Mouse (Mus musculus): Measurements from ENCODE around the gene Pdzrn4.

The Pdzrn4 gene

DNA sequence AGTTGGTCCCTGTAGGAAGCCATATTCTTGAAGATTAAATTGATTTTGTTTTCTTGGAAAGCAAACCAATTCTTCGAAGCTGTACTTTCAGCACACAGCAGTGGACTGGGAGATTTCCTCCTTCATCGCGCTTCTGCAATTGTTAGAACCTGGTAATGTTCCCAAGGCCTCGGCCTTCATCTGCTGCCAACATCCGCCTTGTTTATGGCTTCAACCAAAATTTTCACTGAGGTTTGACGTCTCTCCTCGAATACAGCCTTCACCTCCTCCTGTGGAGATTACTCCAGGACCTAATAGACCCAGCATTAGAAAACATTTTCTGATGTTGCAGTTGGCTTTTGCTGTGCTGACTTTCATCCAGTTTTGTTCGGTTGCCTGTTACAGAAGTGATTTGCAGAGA is 307.5 kb downstream of the Pdzrn4 start:
- DNase-seq (ENCODE audit: low read depth, low spot score) = peak; percentile 3

DNA sequence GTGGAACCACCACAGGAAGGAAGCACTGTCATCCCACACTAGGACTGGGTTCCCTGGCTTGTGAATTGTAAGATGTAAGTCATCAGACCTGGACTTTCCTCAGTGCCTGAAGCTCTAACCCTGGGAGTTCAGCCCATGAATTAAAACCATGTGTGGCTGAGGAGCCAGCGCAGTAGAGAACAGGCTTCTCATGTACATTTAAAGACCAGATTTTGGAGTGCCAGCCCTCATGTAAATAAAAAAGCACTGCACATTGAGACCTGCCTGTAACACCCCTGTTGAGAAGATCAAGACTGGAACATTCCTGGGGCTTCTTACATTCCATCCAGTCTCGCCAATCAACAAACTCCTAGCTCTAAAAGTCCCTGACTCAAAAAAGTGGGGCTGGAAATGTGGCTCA is 342.0 kb downstream of the Pdzrn4 start:
- DNase-seq (ENCODE audit: low read depth, low spot score) = no peak

DNA sequence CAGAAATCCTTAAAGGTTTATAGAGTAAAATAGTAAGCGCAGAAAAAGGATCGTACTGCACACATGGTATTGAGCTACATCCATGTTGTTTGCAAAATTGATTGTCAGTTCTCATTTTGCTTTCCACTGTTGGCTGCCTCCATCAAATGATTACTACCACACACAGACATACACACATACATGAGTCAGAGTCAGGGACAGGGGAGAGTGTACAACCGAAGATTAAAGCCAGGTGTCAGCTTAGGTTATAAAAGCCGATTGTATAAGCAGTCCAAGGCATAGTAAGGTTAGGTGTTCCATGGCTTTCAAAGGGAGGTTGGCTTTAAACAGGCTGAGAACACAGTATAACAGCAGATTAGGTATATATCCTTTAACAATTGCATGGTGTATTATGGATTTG is 343.2 kb downstream of the Pdzrn4 start:
- DNase-seq (ENCODE audit: low read depth, low spot score) = no peak

DNA sequence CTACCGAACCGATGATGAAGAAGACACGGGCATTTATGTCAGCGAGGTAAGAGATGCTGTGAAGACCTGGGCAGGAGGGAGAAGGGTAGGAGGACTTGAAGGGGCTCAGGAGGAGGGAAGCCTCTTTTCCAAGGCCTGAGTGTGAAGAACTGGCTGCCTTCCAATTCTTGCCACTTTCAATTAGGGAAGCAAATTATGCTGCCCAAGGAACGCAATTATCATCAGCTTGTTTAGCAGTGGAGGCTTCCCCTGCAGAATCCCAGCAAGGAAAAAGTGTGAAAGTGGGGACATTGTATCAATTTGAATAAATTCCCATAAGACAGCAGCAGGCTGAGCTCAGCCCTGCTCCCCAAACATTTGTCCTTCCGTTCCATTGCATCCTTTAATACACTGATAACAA is 346.9 kb downstream of the Pdzrn4 start:
- DNase-seq (ENCODE audit: low read depth, low spot score) = no peak

DNA sequence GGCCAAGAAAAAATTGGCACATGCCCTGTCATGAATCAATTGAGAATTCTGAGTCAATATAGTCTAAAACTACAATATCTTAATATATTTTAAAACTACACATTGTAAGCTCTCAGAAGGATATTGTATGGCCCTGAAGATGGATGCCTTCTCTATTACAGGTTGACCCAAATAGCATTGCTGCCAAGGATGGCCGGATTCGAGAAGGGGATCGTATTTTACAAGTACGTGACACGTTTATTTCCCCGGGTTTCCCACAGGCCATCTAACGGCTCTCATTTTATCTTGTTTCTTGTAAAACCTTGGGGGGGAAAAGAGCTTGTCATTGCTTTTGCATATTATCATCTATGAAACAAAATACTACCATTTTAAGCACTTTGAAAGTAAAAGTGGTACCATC is 349.4 kb downstream of the Pdzrn4 start:
- DNase-seq (ENCODE audit: low read depth, low spot score) = no peak

DNA sequence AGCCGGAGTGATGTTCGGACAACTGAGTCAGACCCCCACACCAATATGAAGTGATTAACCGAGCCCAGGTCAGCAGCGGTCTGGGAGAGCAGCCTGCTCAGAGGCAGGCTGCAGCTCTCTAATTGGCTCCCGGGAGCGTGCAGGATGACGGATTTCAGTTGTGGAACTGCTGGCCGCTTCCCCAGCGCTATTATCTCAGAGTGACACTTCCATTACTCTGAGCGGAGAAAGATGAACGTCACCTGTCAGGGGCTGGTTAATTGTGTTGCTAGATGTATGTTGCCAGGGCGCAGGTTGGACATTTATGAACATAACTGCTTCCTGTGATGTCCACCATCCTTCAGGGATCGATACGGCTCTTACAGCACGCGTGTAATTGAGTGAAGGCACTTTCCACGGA is 355.5 kb downstream of the Pdzrn4 start:
- no peak for DNase-seq (ENCODE audit: low read depth, low spot score)

DNA sequence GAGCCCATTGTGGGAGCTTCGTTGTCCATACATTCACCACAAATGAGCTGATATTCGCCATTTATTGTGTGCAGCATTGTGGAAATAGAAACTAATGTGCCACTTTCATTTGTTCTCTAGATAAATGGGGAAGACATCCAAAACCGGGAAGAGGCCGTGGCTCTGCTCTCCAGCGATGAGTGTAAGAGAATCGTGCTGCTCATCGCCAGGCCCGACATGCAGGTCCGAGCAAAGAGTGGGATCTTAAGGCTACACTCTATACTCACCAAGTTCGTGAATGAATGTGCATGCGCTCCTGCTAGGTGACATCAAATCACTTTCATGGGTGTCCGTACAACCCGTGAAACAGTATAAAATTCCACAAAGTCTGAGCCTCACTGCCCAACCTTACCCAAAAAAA is 355.9 kb downstream of the Pdzrn4 start:
- no peak for DNase-seq (ENCODE audit: low read depth, low spot score)

DNA sequence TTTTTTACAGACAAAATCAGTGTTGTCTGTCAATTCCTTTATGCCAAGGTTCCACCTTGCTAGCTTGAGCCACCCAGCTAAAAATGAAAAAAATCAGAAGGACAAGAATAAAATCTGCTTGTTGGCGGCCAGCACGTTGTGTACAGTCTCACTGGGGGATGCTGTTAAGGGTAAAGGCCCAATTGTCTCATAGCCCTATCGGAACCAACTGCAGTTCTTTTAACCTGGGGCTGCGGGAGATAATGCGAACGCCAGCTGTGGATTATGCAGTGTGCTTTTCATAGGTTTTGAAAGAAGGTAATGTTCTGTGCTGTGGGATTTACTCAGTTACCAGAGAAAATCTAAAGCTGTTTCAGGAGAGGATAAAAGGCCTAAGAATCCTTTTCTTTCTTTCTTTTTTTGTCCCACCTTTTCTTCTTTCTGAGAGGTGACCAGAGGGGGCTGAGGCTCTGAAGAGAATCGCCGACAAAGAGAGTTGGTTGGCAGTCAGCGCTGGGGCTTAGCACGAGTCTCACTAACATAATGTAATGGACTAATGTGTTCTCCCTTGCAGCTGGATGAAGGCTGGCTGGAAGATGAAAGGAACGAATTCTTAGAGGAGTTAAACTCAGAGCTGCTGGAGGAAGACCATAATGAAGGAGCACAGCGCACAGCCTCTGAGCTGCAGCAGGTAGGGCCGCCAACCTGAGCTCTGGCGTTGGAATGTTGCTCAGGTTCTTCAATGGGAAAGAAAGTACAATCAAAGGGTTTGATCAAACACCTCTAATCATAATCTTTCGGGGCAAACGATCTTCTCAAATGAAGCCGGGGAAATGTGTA is 360.6 kb downstream of the Pdzrn4 start:
- no peak for DNase-seq (ENCODE audit: low read depth, low spot score)

DNA sequence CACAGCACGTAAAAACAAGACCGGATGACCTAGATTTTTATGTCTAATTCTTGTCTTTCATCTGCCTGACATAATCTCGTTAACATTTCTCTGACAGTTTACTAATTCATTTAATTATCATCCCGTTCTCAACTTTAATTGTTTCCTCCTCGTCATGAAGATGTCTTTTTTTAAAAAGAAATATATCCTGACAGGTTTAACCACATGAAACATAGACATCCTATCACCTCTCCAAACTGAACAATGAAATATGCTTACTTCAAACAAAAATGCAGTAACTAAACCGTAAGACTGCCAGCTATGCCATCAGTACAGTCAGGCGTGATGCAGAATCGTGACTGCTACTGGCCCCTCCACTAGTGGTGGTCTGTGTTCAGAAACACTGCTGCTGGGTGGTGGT is 362.3 kb downstream of the Pdzrn4 start:
- DNase-seq (ENCODE audit: low read depth, low spot score) = no peak

DNA sequence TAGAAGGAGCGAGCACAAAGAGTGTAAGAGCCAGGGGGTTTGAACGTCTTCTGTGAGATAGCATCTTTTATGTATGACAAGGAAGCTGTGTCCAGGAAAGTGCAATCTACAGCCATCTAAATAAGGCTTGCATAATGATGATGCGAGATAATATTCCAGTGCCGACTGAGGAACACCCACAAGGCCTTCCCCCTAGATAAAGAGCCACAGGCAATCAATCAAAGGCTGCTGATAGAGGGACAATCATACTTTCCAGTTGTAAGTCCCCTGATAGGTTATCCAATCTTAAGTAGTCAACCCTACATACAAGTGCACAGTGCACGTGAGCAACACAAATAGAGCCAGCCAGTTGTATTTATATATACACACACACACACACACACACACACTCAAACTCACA is 366.6 kb downstream of the Pdzrn4 start:
- DNase-seq (ENCODE audit: low read depth, low spot score) = no peak

DNA sequence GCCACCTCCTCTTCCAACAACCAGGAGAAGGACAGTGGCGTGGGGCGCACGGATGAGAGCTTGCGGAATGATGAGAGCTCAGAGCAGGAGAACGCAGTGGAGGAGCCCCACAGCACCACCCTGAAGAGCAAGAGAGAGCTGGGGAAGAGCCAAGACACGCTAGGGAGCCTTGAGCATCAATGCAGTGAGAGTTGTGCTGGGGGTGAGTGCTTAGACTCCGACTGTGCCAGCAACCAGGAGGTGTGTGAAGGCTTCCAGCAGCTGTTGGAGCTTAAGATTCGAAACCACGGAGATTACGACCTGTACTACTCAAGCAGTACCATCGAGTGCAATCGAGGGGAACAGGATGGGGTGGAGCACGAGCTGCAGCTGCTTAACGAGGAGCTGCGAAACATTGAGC is 372.9 kb downstream of the Pdzrn4 start:
- no peak for DNase-seq (ENCODE audit: low read depth, low spot score)

DNA sequence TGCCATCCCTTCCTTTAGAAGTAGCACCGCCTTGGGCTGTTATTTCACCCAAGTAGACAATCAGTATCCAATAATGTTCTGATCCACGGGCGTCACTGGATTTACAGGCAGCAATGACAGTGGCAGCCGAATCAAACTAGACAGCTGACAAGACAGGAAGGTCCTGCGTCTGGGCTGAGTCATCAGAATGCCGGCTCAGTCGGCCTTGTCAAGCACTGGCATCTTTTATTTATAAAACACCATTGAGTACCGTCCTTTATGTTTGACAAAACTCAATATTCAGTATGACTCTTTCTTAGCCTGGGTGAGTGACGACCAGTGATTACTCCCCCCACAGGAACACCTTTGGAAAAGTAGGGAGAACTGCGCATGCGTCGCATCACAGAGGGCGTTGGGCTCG is 391.4 kb downstream of the Pdzrn4 start:
- no peak for DNase-seq (ENCODE audit: low read depth, low spot score)

DNA sequence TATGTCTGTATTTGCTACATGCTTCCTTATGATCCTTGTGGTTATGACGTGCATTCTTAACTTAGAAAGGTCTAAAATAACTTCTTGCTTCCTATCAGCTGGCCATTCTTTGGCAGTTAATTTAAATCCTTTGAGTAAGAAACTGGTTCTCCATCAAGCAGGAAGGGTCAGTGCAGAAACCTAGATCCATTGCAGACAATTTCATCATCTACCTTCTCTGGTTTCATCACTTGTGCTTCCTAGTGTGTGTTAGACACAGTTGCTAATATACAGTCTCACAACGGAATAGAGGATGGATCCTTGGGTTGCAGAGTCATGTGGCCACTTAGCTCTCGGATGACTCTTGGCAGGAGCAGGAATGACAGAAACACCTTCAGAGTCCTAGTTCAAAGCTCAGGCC is 397.6 kb downstream of the Pdzrn4 start:
- DNase-seq (ENCODE audit: low read depth, low spot score) = no peak

DNA sequence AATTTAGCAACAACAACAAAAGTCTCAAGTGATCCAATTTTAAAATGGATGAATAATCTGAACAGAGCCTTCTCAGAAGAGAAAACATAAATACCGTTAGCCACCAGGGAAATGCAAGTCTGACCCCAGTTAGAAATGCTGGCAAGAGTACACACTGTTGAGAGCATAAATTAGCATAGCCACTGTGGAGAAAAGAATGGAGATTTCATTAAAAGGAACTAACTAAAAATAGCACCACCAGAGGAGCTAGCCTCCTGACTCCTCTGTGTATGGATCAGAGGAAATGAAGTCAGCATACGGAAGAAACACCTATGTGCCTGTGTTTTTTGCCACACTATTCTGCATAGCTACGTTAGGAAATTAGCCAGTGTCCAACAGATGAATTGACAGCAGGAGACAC is 409.3 kb downstream of the Pdzrn4 start:
- DNase-seq (ENCODE audit: low read depth, low spot score) = no peak

DNA sequence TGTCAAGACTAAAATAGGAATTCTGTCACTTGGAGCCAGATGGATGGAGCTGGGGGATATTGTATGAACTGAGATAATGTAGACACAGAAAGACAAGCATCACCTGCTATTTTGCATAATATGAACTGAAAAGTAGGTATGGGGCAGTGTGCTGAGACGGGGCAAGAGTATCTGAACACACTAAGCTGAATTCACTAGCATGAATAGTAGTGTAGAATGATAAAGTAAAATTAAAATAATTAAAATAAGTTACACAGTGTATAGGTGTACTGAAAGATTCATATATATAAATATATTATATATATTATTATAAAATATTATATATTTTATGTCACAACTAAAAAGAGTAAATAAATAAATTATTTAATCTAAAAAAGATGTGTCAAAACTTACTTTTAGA is 409.7 kb downstream of the Pdzrn4 start:
- no peak for DNase-seq (ENCODE audit: low read depth, low spot score)

Data from R1 (cell line).